Mouse (Mus musculus) spleen, postnatal 4 days (tissue): ENCODE data around the gene Nptxr.
"Not testable (repeated sequence)": the region's sequence is repeated elsewhere in the genome, so short reads cannot be mapped to it uniquely, and the experiment has no call there.

Source experiments
- DNase-seq, 2 experiments: peaks; one replicate each; pipeline ENCODE4 v3.0.0; 2022; ENCODE audit warnings: low spot score in 2 of 2

Gene Nptxr

GRCm38 (mm10) chr15:79822265-79823199 lies 18.0 kb upstream of the Nptxr start:
- DNase-seq, result peak; percentile 54 to 74

DNA sequence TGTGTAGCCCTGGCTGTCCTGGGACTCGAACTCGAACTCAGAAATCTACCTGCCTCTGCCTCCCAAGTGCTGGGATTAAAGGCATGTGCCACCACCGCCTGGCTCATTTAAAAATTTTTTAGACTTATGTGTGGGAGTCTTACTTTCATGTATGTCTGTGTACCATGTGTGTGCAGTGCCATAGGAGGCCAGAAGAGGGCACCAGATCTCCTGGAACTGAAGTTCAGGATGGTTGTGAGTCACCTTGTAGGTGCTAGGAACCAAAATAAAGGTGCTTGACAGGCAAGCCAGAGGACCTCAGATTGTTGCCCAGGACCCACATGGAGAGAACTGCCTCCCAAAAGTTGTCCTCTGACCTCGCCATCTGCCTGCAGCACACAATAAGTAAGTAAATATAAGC lies 13.8 kb upstream of the Nptxr start:
- no peak for DNase-seq

- DNase-seq, result no peak
These were observed 9.2 kb upstream of the Nptxr start for GRCm38 (mm10) chr15:79813666-79814258.

- not testable (repeated sequence) for DNase-seq
These were observed 8.3 kb upstream of the Nptxr start for GRCm38 (mm10) chr15:79812840-79813239.

GRCm38 (mm10) chr15:79810997-79811396 lies 6.4 kb upstream of the Nptxr start:
- DNase-seq, result no peak

GRCm38 (mm10) chr15:79810061-79810460 lies 5.5 kb upstream of the Nptxr start:
- DNase-seq, result no peak

DNA sequence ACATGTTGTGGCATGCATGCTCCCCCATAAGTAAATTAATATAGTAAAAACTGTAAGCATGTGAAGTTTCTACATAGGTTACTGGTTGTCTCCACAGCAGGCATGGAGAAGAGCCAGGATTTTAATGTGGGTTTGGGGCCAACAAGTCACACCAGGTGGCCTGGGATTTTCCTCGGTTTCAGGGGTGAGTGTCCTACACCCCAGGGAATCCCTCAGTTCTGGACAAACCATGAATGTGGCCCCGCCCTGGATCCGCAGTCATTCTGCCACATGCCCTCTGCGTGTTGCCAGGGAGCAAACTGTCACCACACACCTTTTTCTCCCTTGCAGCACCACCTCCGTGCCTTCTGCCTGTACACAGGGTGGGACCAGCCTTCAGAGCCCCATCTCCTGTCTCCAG lies 4.1 kb upstream of the Nptxr start:
- DNase-seq, result no peak

DNA sequence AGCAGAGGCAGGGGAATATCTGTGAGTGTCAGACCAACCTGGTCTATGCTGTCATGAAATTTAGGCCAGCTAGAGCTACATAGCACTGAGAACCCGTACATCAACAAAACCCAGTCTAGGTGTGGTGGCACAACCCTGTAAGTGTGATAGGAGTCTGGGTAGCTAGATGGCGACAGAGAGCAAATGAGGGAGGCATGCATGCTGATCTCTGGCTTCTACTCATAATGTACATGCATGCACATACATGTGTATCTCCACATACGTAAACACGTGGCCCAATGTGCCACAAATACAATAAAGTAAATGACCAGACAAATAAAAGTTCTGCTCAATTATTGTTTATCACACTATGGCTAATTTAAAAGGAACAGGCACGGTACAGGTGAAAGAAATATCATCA lies 3.5 kb upstream of the Nptxr start:
- no peak for DNase-seq

DNA sequence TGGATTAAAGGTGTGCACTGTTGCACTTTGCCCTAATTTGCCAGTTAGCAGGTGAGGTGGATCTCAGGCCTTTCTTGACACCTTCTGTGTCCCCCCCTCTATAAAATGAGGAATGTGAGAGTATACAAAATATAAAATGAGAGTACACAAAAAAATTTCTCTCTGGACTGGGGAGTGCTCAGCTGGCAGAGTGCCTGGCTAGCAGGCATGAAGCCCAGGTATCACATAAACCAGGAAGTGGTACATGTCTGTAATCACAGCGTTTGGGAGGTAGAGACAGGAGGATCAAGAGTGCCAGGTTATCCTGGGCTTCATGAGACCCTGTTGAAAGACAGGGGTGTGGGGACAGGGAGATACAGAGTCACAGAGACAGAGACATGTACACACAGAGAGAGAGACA lies 2.5 kb upstream of the Nptxr start:
- no peak for DNase-seq

DNA sequence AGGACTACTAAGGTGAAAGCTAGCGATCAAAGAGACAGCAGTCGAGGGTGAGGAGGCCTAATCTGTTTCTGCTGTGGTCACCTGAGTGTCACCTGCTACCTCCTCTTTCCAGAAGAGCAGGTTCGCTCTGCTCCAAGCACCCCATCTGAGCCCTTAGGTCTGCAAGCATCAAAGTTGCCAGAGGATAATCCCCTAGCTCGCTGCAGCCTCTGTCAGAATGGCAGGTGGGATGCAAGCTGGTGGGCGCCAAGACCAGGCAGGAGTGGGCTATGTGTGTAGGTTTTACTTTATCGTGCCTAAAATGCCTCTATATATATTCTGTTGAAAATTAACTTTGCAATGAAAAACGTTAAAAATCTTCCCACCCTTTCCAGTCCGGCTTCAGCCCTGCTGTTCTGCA lies 680 bp upstream of the Nptxr start:
- DNase-seq, result no peak

- DNase-seq, result no peak
These were observed 824 bp downstream of the Nptxr start for GRCm38 (mm10) chr15:79803533-79804351.

DNA sequence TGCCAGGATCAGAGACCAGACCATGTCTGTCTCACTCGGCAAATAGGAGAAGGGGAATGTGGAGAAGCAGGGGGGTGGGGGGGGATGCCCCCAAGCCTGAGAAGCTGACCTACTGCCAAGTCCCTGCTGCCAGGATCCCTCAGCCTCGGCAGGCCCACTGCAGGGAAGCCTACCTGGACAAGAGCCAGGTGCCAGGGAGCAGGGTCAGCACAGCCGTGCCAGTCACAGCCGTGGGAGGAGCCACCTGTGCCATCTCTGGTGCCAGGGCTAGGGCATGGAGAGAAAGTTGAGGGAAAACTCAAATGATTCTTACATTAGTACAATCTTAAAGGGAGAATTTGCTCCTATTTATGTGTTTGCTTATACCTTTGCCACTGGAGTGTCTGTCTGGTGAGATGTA lies 2.3 kb downstream of the Nptxr start:
- DNase-seq, result no peak

DNA sequence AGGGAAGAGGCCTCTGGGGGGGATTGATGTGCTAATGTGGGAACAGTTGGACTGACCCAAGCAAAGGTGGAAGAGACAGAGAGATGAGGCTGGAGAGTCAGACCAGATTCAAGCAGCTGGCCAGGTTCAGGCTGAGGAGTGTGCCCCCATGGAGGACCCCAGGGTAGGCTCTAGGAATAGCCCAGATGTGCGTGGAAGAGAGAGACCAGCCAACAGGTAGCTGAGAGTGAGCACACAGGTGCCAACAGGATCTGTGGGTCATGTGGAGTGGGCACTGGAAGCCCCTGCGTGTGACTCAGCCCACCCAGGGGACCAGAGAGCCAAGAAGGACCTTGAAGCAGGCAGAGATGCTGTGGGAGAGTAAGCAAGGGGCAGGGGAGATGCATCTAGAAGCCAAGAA lies 2.9 kb downstream of the Nptxr start:
- DNase-seq, result no peak

DNA sequence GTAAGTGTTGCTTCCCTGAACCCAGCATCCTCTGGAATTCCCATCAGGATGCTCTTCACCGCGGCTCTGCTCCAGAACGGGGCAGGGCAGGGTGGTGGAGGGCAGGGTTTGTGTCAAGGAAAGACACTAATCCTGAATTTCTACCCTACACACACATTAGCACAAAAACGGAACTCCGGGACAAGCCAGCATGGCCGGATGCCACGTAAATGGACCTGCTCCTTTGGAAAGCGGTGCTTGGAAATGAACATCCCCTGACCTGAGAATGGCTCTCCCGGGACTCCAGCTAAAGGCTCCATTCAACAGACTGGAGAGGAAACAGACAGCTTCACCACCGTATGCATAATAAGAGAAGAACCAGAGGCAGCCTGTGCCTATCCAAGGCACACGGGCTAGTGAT lies 3.9 kb downstream of the Nptxr start:
- DNase-seq, result no peak

DNA sequence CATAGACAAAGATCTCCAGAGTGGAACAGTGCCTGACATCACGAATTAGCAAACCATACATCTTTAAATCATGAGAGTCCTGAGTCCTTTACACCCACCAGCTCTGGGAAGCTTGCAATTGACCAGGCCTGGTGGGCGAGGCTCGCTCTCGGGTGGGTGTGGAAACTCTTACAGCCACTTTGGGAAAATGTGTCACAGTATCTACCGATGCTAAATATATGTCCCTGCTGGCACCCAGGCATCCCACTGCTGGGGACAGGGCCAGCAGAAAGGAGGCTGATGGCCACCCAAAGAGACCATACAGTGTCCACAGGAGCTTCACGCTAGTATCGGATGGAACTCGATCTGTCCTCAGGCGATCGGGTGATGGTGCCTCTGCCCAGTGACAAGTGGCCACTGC lies 6.0 kb downstream of the Nptxr start:
- no peak for DNase-seq

DNA sequence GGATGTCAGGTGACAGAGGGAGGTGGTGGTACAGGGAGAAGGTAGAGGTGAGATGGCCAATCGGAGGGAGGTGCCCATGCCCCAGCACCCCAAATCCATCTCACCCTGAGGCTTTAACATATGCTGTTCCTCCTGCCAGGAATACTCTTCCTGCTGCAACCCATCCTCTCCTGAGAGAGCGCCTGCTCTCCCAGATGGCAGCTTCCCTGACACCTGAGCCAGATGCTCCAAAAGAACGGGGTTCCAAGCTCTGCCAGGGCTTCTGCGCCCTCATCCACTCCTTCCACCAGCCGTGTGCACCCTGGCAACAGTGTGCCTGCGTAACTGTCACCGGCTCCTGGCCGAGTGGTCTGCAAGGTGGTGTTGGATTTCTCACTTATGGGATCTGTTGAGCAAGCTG lies 6.9 kb downstream of the Nptxr start:
- DNase-seq, result no peak

DNA sequence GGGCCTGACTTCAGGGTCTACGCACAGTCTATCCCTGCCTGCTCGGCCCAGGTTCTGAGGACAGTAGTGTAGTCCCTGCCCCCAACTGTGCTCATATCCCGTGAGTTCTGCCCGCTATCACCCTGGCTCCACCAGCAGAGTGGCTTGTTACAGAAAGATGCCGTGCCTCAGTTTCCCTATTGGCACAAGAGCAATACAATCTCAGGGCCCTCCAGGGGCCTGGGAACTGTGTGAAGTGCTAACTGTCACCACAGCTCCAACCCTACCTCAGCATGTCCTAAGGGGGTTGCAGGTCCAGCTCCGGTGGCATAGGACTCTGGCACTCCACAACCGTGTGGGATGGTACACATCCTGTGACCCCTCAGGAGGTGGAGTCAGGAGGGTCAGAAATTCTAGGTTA lies 7.5 kb downstream of the Nptxr start:
- DNase-seq, result no peak

DNA sequence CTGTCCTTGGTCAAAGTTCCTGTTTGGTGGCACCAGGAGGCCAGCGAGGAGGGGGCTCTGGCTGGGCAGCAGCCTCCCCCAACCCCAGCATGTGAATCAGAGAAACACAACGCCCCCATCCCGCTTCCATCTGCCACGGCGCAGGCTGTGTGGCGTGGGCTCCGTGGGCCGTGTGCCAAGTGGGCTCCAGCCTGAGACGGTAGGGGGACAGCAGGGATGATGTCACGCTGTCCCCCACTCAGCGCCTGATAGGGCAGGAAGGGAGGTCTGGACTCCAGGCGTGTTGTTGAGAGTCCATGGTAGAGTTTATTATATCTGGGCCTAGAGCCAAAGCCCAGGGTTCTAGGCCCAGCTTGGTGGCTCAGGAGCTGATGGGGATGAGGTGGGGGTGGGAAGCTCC lies 8.3 kb downstream of the Nptxr start:
- no peak for DNase-seq

- DNase-seq, result no peak
These were observed 10.4 kb downstream of the Nptxr start for GRCm38 (mm10) chr15:79794173-79794572.

DNA sequence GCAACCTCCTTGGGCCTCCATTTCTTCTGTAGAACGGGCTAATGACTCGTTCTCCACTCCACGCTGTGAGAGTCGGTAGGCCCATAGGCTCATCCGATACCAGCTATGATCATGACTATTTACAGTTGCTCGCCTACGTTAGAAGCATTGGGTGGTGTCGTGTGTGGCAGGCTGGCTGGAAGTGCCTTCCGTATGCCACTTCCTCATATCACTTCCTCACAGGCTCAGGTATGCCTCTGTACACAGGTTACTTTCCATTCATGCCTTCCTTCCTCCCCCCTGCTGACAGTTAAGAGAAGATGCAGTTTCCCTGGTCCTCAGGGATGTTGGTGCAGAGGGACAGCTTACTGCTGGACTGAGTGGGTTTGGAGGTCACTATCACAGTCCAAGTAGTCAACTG lies 11.5 kb downstream of the Nptxr start:
- DNase-seq, result no peak

- DNase-seq, result no peak
These were observed 12.1 kb downstream of the Nptxr start for GRCm38 (mm10) chr15:79792455-79792854.

DNA sequence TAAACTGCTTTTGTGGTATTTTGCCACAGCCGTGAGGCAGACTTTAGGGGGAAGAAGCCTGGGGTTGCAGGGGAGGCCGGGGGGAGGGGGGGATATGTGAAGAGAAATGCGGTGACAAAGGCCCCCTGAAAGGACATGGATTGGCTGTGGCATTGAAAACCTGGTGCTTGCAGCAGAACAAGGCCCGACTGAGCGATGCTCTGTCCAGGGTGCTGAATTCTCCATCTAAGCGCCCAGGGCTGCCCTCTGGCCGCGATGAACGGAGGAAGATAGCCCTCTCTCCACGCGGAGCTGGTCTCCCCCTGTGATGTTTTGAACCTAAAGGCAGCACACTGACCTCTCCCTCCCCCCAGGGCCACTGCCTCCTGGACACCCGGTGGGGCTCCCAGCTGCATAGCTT lies 13.1 kb downstream of the Nptxr start:
- peak; percentile 40 to 83 for DNase-seq

GRCm38 (mm10) chr15:79790905-79791304 lies 13.7 kb downstream of the Nptxr start:
- DNase-seq, result no peak
